Mouse (Mus musculus) limb, embryonic 15.5 days (tissue): Measurements from ENCODE around the gene Olfr943. TPM values are rescaled to one million over a fixed set of nuclear protein-coding genes. Genes with fewer than 3 reads are reported as not detected.

Source experiments
- ATAC-seq: fragments of 200-750 bp; cut with Nextera tagmentation; 2 replicates; pipeline ENCODE4 v1.8.0; 2017; ENCODE audit warnings: low read depth, moderate TSS enrichment; ENCODE audit not compliant: insufficient number of reproducible peaks, low FRiP score, low TSS enrichment
- H3K27ac ChIP-seq: fragments of 300-500 bp; sonication (generic); 2 replicates; pipeline ENCODE4 v1.5.1; 2015; ENCODE audit warnings: moderate library complexity, mild to moderate bottlenecking, inconsistent platforms
- H3K27me3 ChIP-seq: fragments of 300-500 bp; sonication (generic); 2 replicates; pipeline ENCODE4 v1.6.1; 2015; ENCODE audit warnings: inconsistent platforms
- H3K36me3 ChIP-seq: fragments of 300-500 bp; sonication (generic); 2 replicates; pipeline ENCODE4 v1.6.1; 2015; ENCODE audit warnings: inconsistent platforms
- H3K4me1 ChIP-seq: fragments of 300-500 bp; sonication (generic); 2 replicates; pipeline ENCODE4 v1.6.1; 2015; ENCODE audit warnings: inconsistent platforms
- H3K4me2 ChIP-seq: fragments of 300-500 bp; sonication (generic); 2 replicates; pipeline ENCODE4 v1.6.1; 2015; ENCODE audit warnings: mild to moderate bottlenecking, inconsistent platforms
- H3K4me3 ChIP-seq: fragments of 300-500 bp; sonication (generic); 2 replicates; pipeline ENCODE4 v1.5.1; 2015; ENCODE audit warnings: mild to moderate bottlenecking, inconsistent platforms
- H3K9ac ChIP-seq: fragments of 300-500 bp; sonication (generic); 2 replicates; pipeline ENCODE4 v1.6.1; 2015; ENCODE audit warnings: inconsistent platforms
- H3K9me3 ChIP-seq: fragments of 300-500 bp; sonication (generic); 2 replicates; pipeline ENCODE4 v1.6.1; 2016; ENCODE audit warnings: inconsistent platforms
- whole genome bisulfite sequencing: fragments of 180-500 bp; shearing (Covaris S2); methylation state at CpG from one replicate; pipeline ENCODE4 v1.1.7; 2015; 5-methylcytosine and 5-hydroxymethylcytosine counted together
- polyA plus RNA-seq: library from polyadenylated mRNA; unstranded; fragments of >200 nt; fragmentation: Nextera tagmentation; extraction: Ambion mirVana; gene quantifications from 2 replicates; pipeline ENCODE4 v1.2.1, GENCODE M21; 2015

The Olfr943 gene
- polyA plus RNA-seq: not detected in 2 replicates

DNA sequence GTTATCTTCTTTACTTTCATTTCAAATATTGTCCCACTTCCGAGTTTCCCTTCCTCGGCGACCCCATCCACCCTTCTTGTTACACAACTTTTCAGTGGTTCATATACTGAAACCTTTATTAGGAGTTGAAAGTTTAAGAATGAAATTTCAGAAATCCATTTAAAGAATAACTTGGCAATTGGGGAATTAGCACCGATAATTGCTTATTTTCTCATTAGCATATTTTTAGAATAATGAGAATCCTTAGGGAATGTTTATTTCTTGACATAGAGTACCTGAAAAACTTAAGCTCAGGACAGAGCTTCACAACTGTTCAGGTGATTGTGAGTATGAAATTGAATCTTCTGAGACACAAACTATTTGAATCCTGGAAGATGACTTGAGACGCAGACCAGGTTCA, at the start of gene Olfr943:
Gene Olfr943, plus strand, starts transcription at position 301 of the 400 bp plus-strand sequence.
- H3K9me3 ChIP-seq: no peaks in the 10 kb centered on the region
- H3K36me3 ChIP-seq: no peaks in the 10 kb centered on the region
- H3K4me3 ChIP-seq: no peak within 1 kb of the TSS
- no peak within 1 kb of the TSS for H3K4me2 ChIP-seq
- WGBS: 90% methylated on average over 5 of the region's 5 CpGs
- H3K27ac ChIP-seq: no peak within 1 kb of the TSS
- no peak for ATAC-seq
- no peak within 1 kb of the TSS for H3K9ac ChIP-seq
- no peaks in the 10 kb centered on the region for H3K27me3 ChIP-seq
- no peaks in the 10 kb centered on the region for H3K4me1 ChIP-seq

DNA sequence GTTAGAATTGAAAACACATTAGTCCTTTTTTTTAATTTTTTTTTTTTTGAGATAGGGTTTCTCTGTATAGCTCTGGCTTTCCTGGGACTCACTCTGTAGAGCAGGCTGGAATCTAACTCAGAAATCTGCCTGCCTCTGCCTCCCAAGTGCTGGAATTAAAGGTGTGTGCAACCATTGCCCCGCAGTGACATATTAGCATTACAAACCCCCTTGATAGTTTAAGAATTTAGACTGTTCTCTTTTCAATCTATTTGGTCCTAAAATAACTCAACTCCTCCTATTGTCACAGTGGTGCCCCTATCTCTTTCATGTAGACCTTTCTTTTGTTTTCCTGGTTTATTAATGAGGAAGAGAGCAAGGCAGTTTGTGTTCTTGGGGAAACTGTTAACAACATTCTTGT, 38.8 kb upstream of the Olfr943 start:
- H3K27ac ChIP-seq: no peak overlapping the region
- ATAC-seq: no peak
- H3K36me3 ChIP-seq: no peaks in the 10 kb centered on the region
- H3K27me3 ChIP-seq: no peaks in the 10 kb centered on the region
- H3K4me2 ChIP-seq: no peak overlapping the region
- no peaks in the 10 kb centered on the region for H3K4me1 ChIP-seq
- 78% methylated on average over 1 of the region's 1 CpGs for WGBS
- no peak overlapping the region for H3K9ac ChIP-seq
- H3K4me3 ChIP-seq: no peak overlapping the region
- H3K9me3 ChIP-seq: no peaks in the 10 kb centered on the region

DNA sequence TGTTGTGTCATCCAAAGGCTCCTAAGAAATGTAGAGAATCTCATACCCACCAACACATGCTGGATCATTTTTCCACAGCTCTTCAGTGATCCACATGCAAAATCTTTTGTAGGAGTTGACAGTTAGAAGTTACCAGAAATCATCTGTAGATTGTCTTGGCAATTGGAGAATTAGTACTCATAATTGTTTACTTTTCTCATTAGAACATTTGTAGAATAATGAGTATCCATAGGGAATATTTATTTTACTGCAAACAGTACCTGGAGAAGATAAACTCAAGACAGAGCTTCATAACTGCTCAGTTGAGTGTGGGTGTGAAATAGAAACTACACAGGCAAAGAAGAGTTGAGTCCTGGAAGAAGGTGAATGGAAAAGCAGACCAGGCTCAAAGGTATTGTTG, 38.3 kb upstream of the Olfr943 start, which contains the start of gene Olfr27:
Gene Olfr27, plus strand, starts transcription at position 301 of the 400 bp plus-strand sequence.
- no peak within 1 kb of the TSS for H3K9ac ChIP-seq
- H3K27me3 ChIP-seq: no peaks in the 10 kb centered on the region
- H3K4me3 ChIP-seq: no peak within 1 kb of the TSS
- no peak for ATAC-seq
- no peaks in the 10 kb centered on the region for H3K36me3 ChIP-seq
- no peak within 1 kb of the TSS for H3K27ac ChIP-seq
- no peaks in the 10 kb centered on the region for H3K9me3 ChIP-seq
- H3K4me1 ChIP-seq: no peaks in the 10 kb centered on the region
- no peak within 1 kb of the TSS for H3K4me2 ChIP-seq

DNA sequence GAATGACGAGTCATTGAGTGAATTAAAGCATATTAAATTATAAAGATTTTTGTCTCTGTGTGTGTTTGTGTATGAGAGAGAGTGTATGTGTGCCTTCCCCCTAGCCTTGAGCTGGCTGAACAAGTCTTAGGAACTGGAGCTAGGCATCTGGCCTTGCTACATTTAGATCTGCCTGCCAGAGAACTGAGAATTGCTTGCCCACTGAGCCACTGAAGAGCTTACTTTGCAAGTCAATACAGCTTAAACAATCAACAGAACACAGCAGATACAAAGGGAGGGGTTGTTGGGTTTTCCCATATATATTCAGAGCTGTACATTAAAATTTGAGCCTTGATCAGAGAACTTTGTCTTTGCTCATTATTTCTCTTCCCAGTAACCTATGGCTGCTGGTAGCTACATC, 13.7 kb upstream of the Olfr943 start:
- Histone ChIP-seq H3K4me3 (no peak overlapping the region), H3K4me1 (no peaks in the 10 kb centered on the region), H3K4me2 (no peak overlapping the region), H3K27me3 (no peaks in the 10 kb centered on the region), H3K9me3 (no peaks in the 10 kb centered on the region; the same call in 1 of the 2 replicates), H3K9ac (no peak overlapping the region), H3K27ac (no peak overlapping the region), H3K36me3 (no peaks in the 10 kb centered on the region)
- ATAC-seq: no peak
- 54% methylated on average over 1 of the region's 1 CpGs for WGBS

DNA sequence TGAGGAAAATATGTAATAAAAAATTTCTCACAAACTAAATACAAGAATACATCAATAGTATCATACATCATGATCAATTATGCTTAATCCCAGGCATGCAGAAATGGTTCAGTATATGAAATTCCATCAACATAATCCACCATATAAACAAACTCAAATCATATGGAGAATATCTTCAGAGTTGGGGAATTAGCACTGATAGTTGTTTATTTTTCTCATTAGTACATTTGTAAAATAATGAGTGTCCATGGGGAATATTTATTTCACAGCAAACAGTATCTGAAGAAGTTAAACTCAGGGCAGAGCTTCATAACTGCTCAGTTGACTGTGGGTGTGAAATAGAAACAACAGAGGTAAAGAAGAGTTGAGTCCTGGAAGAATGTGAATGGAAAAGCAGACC, 35.5 kb downstream of the Olfr943 start, which contains the start of gene Olfr944:
Gene Olfr944, plus strand, starts transcription at position 301 of the 400 bp plus-strand sequence.
- Histone ChIP-seq H3K9ac (no peak within 1 kb of the TSS), H3K4me1 (no peaks in the 10 kb centered on the region), H3K4me3 (no peak within 1 kb of the TSS), H3K9me3 (no peaks in the 10 kb centered on the region), H3K4me2 (no peak within 1 kb of the TSS), H3K27ac (no peak within 1 kb of the TSS), H3K36me3 (no peaks in the 10 kb centered on the region), H3K27me3 (no peaks in the 10 kb centered on the region)
- no peak for ATAC-seq

Other genes starting within 250 kb of the Olfr943 start
- gene Olfr930, start 236.5 kb upstream of the Olfr943 start, polyA plus RNA-seq: not detected in 2 replicates
- gene Olfr933, start 194.0 kb upstream of the Olfr943 start, polyA plus RNA-seq: not detected in 2 replicates
- gene Olfr934, start 178.0 kb upstream of the Olfr943 start, polyA plus RNA-seq: not detected in 2 replicates
- gene Olfr935, start 166.6 kb upstream of the Olfr943 start, polyA plus RNA-seq: not detected in 2 replicates
- gene Olfr146, start 142.9 kb upstream of the Olfr943 start, polyA plus RNA-seq: not detected in 2 replicates
- gene Olfr937, start 101.4 kb upstream of the Olfr943 start, polyA plus RNA-seq: not detected in 2 replicates
- gene Olfr938, start 87.4 kb upstream of the Olfr943 start, polyA plus RNA-seq: not detected in 2 replicates
- not detected in 2 replicates for gene Olfr27, start 38.2 kb upstream of the Olfr943 start, polyA plus RNA-seq
- gene Olfr944, start 35.6 kb downstream of the Olfr943 start, polyA plus RNA-seq: not detected in 2 replicates
- not detected in 2 replicates for gene Olfr1537, start 83.7 kb downstream of the Olfr943 start, polyA plus RNA-seq
- gene Olfr945, start 110.5 kb downstream of the Olfr943 start, polyA plus RNA-seq: not detected in 2 replicates
- gene Olfr948, start 159.7 kb downstream of the Olfr943 start, polyA plus RNA-seq: not detected in 2 replicates
- not detected in 2 replicates for gene Olfr951, start 221.1 kb downstream of the Olfr943 start, polyA plus RNA-seq